Mouse (Mus musculus) neural tube, embryonic 15.5 days (tissue): ENCODE measurements at regions not wholly inside any gene's neighbourhood (a gene's known extent, or its start where the extent isn't known, plus 50 kb on each side); places are given as distances from the start of the nearest gene placed in this dataset.
A peak's percentile ranks its signal among the peaks of the same experiment; 100 is the strongest.

Experiments used
- ATAC-seq: fragments of 200-750 bp; cut with Nextera tagmentation; 2 replicates; pipeline ENCODE4 v1.8.0; 2017; ENCODE audit warnings: mild to moderate bottlenecking, moderate TSS enrichment, moderate library complexity; ENCODE audit not compliant: low FRiP score
- H3K27ac ChIP-seq: fragments of 300-500 bp; sonication (generic); replicated peaks from 2 replicates; pipeline ENCODE4 v1.5.1; 2015; ENCODE audit warnings: mild to moderate bottlenecking, inconsistent platforms
- H3K27me3 ChIP-seq: fragments of 300-500 bp; sonication (generic); replicated peaks from 2 replicates; pipeline ENCODE4 v1.6.1; 2015; ENCODE audit warnings: inconsistent platforms
- H3K36me3 ChIP-seq: fragments of 300-500 bp; sonication (generic); 2 replicates; pipeline ENCODE4 v1.6.1; 2015; ENCODE audit warnings: inconsistent platforms
- H3K4me1 ChIP-seq: fragments of 300-500 bp; sonication (generic); 2 replicates; pipeline ENCODE4 v1.6.1; 2015; ENCODE audit warnings: inconsistent platforms
- H3K4me2 ChIP-seq: fragments of 300-500 bp; sonication (generic); 2 replicates; pipeline ENCODE4 v1.6.1; 2015; ENCODE audit warnings: inconsistent platforms, mild to moderate bottlenecking, moderate library complexity
- H3K4me3 ChIP-seq: fragments of 300-500 bp; sonication (generic); replicated peaks from 2 replicates; pipeline ENCODE4 v1.5.1; 2015; ENCODE audit warnings: mild to moderate bottlenecking, inconsistent platforms
- H3K9ac ChIP-seq: fragments of 300-500 bp; sonication (generic); replicated peaks from 2 replicates; pipeline ENCODE4 v1.6.1; 2015; ENCODE audit warnings: mild to moderate bottlenecking, inconsistent platforms
- H3K9me3 ChIP-seq: fragments of 300-500 bp; sonication (generic); replicated peaks from 2 replicates; pipeline ENCODE4 v1.6.1; 2016; ENCODE audit warnings: inconsistent platforms
- WGBS: fragments of 180-500 bp; shearing (Covaris S2); methylation state at CpG from one replicate; pipeline ENCODE4 v1.1.7; 2015; ENCODE audit warnings: mixed read lengths; 5-methylcytosine and 5-hydroxymethylcytosine counted together

DNA sequence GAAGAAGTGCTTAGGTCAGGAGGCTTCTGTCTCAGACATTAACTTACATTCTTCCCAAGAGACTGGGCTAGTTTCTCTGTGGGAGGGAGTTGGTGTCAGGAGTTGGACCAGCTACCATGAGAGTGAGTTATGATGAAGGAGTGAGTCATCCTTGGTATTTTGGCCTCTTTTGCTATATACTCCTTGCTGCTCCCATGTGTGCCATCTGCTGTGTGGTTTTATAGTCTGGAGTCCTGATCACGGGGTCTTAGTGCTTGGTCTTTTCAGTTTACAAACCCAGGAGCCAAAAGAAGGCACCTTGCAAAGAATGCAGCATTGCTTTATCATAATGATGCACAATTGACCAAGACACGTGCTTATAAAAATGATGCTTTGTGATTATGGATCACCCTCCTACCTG, 56.6 kb downstream of the Zfp503 start:
- no peak overlapping the region for H3K27ac ChIP-seq
- WGBS: 75% methylated on average over 2 of the region's 2 CpGs

DNA sequence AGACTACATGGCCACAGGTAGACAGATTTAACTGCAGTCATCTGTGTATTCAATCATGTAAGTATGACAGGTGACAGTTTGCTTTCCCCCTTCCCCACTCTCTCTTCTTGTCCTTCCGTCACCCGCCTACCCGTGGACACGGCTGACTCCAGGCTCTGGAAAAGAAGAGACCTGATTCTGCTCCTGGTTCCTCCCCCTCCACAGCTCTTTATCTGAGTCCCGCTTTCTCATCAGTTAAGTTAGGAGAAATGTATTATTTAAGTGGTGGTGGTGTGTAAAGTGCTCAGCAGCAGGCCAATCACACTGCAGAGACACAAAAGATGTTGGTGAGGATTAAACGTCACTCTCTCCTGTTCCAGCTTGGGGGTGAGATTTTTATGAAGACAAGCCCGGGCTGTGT, 57.5 kb downstream of the Zfp503 start:
- Histone ChIP-seq H3K9me3 (no peaks in the 10 kb centered on the region), H3K4me1 (no peaks in the 10 kb centered on the region), H3K9ac (no peak overlapping the region), H3K27me3 (no peaks in the 10 kb centered on the region), H3K4me3 (no peak overlapping the region), H3K36me3 (no peaks in the 10 kb centered on the region), H3K27ac (no peak overlapping the region), H3K4me2 (no peak overlapping the region)
- 75% methylated on average over 7 of the region's 7 CpGs for WGBS
- ATAC-seq: no peak

More for the DNA sequence above, 56.6 kb downstream of the Zfp503 start:
- H3K4me3 ChIP-seq: no peak overlapping the region
- ATAC-seq: no peak
- no peaks in the 10 kb centered on the region for H3K4me1 ChIP-seq
- H3K36me3 ChIP-seq: no peaks in the 10 kb centered on the region
- H3K9ac ChIP-seq: no peak overlapping the region
- H3K9me3 ChIP-seq: no peaks in the 10 kb centered on the region
- H3K27me3 ChIP-seq: no peaks in the 10 kb centered on the region
- no peak overlapping the region for H3K4me2 ChIP-seq

DNA sequence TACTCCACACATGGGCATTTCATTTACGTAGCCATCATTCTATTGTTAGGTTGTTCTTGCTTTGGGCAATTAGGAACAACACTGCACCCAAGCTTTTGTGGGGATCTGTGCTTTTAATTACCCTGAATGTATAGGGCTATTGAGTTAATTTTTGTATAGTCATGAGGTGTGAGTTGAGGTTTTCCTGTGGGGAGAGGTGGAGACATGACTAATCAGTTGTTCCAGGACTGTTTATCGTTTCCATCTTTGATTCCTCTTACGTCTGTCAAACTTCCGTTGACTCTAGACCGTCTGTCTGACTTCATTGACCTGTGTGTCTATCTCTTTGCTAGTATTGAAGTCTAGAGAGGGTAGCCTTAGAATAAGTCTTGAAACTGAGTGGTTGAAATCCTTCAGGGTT, 60.4 kb downstream of the Zfp503 start:
- no peak overlapping the region for H3K4me2 ChIP-seq
- no peaks in the 10 kb centered on the region for H3K9me3 ChIP-seq
- no peak overlapping the region for H3K27ac ChIP-seq
- 87% methylated on average over 5 of the region's 5 CpGs for WGBS
- no peak overlapping the region for H3K4me3 ChIP-seq
- no peak overlapping the region for H3K9ac ChIP-seq
- no peaks in the 10 kb centered on the region for H3K4me1 ChIP-seq
- H3K27me3 ChIP-seq: no peaks in the 10 kb centered on the region
- no peak for ATAC-seq
- H3K36me3 ChIP-seq: no peaks in the 10 kb centered on the region

DNA sequence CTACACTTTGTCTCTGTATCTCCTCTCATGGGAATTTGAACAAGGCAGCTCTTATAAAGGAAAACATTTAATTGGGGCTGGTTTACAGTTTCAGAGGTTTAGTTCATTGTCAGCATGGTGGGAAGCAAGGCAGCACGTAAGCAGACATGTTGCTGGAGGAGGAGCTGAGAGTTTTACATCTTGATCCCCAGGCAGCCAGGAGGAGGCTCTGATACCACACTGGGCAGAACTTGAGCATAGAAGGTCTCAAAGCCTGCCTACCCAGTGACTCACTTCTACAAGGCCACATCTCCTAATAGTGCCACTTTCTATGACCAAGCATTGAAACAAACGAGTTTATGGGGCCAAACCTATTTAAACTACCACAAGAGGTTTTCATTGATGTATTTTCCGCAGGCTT, 67.9 kb upstream of the Comtd1 start:
- Histone ChIP-seq H3K4me3 (no peak overlapping the region), H3K27ac (no peak overlapping the region), H3K9ac (no peak overlapping the region), H3K36me3 (no peaks in the 10 kb centered on the region), H3K4me2 (no peak overlapping the region), H3K27me3 (no peaks in the 10 kb centered on the region), H3K4me1 (no peaks in the 10 kb centered on the region), H3K9me3 (no peaks in the 10 kb centered on the region)
- ATAC-seq: no peak
- WGBS: 91% methylated on average over 3 of the region's 3 CpGs

DNA sequence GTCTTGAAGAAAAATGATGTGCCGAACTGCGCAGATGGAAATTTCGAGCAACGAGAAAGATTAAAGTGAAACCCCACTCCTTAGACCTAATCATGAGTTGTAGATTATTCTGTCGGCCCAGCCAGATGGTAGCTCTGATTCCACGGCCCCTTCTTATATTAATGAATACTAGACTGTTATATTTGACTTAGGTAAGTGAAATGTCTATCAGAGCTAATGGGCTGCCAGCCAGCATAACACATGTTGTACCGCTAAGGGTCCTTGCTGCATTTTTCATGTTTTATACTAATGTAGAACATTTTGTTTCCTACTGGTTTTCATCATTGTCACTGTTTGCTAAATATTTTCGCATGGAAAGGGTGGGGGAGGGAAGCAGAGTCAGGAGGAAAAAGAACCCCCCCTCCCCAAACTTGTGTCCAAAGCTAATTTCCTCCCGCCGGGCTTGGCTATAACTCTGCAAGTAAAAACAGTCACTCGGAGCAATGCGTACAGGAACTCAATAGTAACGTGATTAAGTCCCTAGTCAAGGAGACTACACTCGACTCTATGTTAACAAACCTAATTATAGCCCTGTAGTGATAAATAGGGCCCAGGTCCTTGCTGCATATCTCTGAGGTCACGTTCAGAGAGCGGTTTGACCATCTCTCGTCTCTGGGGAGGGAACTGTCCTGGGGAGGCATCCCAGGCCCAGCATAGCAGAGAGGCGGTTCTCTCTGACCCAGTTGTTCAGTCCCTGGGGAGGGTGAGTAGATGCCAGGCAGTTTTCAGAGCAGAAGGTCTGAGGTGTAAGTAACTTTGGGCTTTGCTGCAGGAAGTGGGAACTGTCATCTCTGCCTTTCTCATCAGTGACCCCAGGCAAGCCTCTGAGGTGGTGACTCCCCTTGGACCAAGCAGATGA, 56.0 kb upstream of the Comtd1 start:
- Histone ChIP-seq H3K4me2 (no peak overlapping the region), H3K36me3 (no peaks in the 10 kb centered on the region), H3K9ac (no peak overlapping the region), H3K27me3 (no peaks in the 10 kb centered on the region; the same call in 1 of the 2 replicates), H3K27ac (no peak overlapping the region), H3K4me1 (peaks cover 13% of the 10 kb centered on the region), H3K9me3 (no peaks in the 10 kb centered on the region), H3K4me3 (no peak overlapping the region)
- 45% methylated on average over 18 of the region's 18 CpGs for WGBS
- ATAC-seq: no peak

DNA sequence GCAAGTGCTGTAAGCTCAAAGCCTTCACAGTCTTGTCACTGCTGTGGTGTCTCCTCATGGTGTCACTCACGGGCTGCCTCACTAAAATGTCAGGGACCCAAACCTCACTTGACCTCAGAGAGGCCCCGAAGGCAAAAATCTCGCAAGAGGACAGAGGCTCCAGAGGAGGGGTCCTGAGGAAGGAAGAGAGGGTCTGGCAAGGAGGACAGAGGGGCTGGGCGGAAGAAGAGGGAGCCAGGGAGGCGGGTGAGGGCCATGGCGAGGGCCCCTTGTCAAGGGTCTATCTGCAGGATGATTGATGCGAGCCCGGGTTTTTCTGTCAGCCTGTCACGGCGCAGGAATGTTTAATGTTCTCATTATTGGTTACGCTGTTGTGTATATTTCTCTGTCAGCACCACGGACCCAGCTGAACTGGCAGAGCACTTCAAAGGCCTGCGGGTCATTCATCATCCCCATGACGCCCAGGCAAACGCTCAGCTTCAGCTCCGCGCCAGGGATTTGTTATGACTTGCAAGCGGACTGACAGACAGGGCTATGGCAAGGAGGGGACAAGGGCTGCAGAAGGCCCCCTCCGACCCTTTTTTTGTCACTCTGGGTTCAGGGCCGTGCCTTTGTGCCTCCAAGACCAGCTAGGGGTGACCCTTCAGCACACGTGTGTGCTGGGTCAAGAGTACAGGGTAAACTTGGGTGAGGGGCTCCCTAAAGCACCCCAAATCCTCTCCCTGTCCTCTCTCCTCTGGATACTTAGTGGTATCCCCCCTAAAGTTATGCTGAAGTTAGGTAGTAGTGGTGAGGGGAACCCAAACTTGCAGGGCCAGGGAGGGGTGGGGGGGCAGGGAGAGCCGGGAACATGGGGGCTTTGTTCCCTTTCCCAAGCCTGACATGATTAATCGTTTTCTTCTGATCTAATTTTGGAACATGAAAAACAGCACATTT, 55.1 kb upstream of the Comtd1 start:
- Histone ChIP-seq H3K36me3 (no peaks in the 10 kb centered on the region), H3K9ac (no peak overlapping the region), H3K27me3 (no peaks in the 10 kb centered on the region; the same call in 1 of the 2 replicates), H3K4me2 (peak overlapping the region; percentile 44), H3K27ac (no peak overlapping the region; the same call in 1 of the 2 replicates), H3K4me3 (no peak overlapping the region), H3K9me3 (no peaks in the 10 kb centered on the region), H3K4me1 (peaks cover 13% of the 10 kb centered on the region)
- WGBS: 9% methylated on average over 23 of the region's 23 CpGs
- peak; percentile 28; the same call in 1 of the 2 replicates for ATAC-seq

DNA sequence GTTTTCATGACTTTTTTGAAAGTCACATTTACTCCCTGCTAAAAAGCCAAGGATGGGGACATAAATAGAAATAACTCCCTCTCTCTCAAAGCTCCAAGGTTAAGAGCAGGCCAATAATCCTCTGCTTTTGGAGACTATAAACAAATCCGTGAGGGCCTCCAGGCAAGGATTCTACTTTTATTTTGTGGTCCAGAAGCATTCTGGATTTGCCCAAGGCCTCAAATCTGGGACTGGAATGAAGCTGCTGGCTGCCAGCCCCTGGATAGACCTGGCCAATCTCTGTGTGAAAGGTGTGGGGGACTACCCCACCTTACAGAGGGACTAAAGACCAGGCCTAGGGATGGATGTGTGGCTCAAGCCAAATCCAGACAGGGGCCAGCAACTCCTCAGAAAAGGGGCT, 54.1 kb upstream of the Comtd1 start:
- Histone ChIP-seq H3K9ac (no peak overlapping the region), H3K4me1 (peaks cover 13% of the 10 kb centered on the region), H3K4me3 (no peak overlapping the region), H3K27me3 (no peaks in the 10 kb centered on the region; the same call in 1 of the 2 replicates), H3K4me2 (no peak overlapping the region), H3K36me3 (no peaks in the 10 kb centered on the region), H3K9me3 (no peaks in the 10 kb centered on the region), H3K27ac (no peak overlapping the region)
- 80% methylated on average over 1 of the region's 1 CpGs for WGBS
- no peak for ATAC-seq

DNA sequence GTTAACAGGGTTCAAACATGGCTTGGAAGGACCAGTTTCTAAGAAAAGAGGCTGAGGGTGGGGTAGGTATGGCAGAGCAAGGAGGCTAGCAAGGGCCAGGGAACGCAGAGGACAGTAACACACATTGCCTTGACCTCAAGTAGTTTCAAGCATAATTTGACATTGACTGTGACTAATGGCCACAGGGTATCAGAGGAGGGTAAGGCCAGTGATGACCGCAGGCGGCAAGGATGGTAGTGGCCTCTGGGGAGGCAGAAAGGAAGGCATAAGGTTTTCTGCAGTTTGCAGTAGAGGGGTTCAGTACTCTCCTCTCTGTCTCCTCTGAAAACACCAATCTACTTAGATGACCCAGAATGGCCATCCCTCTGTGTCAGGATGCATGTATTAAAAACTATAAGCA, 53.7 kb upstream of the Comtd1 start:
- Histone ChIP-seq H3K4me3 (no peak overlapping the region), H3K36me3 (no peaks in the 10 kb centered on the region), H3K27ac (no peak overlapping the region), H3K9me3 (no peaks in the 10 kb centered on the region), H3K4me1 (peaks cover 13% of the 10 kb centered on the region), H3K27me3 (no peaks in the 10 kb centered on the region; the same call in 1 of the 2 replicates), H3K9ac (no peak overlapping the region), H3K4me2 (no peak overlapping the region)
- no peak for ATAC-seq
- 81% methylated on average over 3 of the region's 3 CpGs for WGBS

DNA sequence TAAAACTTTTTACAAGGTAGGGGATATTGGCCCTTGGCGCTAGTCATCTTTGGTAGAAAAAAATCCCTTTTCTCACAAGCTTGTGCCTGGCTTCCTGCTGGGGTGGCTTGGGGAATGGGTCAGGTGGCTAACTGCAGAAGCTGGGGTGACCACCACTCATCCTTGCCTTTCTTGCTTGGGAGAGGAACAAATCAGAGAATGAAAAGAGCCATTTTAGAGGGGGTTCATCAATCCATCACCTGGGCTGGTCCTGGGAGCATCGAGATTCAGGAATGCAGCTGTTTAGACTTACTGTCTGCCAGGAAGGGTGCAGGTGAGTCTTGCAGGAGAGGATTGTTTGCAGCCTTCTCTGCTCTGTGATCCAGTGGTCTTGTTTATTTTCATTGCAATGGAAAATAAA, 52.2 kb upstream of the Comtd1 start:
- no peak overlapping the region for H3K4me3 ChIP-seq
- H3K9me3 ChIP-seq: no peaks in the 10 kb centered on the region
- no peaks in the 10 kb centered on the region for H3K27me3 ChIP-seq
- no peak overlapping the region for H3K4me2 ChIP-seq
- whole genome bisulfite sequencing: 82% methylated on average over 2 of the region's 2 CpGs
- H3K4me1 ChIP-seq: peaks cover 13% of the 10 kb centered on the region
- no peak overlapping the region for H3K9ac ChIP-seq
- no peaks in the 10 kb centered on the region for H3K36me3 ChIP-seq
- H3K27ac ChIP-seq: no peak overlapping the region
- no peak for ATAC-seq

DNA sequence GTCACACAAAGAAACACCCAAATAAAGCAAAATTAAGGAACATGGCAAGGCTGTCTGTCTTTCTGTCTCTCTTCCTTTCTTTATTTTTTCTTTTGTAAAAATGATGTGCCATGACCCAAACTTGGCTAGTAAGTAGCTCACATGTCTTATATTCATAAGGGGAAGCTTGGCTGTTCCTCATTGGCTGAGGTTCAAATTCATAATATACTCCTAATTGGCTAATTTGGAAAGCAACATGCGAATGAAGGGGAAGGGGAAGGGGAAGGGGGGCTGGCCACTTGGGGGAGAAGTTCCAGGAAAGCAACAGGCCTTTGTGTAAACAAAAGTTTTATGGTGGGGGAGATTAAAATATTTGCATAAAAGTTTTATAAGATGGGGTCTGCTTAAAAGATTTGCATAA, 51.7 kb upstream of the Comtd1 start:
- H3K9ac ChIP-seq: no peak overlapping the region
- no peak overlapping the region for H3K4me2 ChIP-seq
- H3K9me3 ChIP-seq: no peaks in the 10 kb centered on the region
- no peak overlapping the region for H3K27ac ChIP-seq
- WGBS: 53% methylated on average over 1 of the region's 1 CpGs
- H3K36me3 ChIP-seq: no peaks in the 10 kb centered on the region
- no peak for ATAC-seq
- no peak overlapping the region for H3K4me3 ChIP-seq
- peaks cover 13% of the 10 kb centered on the region for H3K4me1 ChIP-seq
- no peaks in the 10 kb centered on the region for H3K27me3 ChIP-seq
